Mouse (Mus musculus) forebrain, embryonic 16.5 days (tissue): ENCODE results near the gene Snx9. TPM values are rescaled to one million over a fixed set of nuclear protein-coding genes. Genes with fewer than 3 reads are reported as not detected.

Experiments used
- ATAC-seq: fragments of 200-750 bp; cut with Nextera tagmentation; 2 replicates; pipeline ENCODE4 v1.8.0; 2017; ENCODE audit warnings: mild to moderate bottlenecking, moderate library complexity
- H3K27ac ChIP-seq: fragments of 300-500 bp; sonication (generic); 2 replicates; pipeline ENCODE4 v1.5.1; 2014; ENCODE audit warnings: low read length, control low read depth
- H3K27me3 ChIP-seq: fragments of 300-500 bp; sonication (generic); replicated peaks from 2 replicates; pipeline ENCODE4 v1.6.1; 2014; ENCODE audit warnings: low read length; ENCODE audit not compliant: control insufficient read depth, insufficient read depth
- H3K36me3 ChIP-seq: fragments of 300-500 bp; sonication (generic); 2 replicates; pipeline ENCODE4 v1.6.1; 2014; ENCODE audit not compliant: control insufficient read depth, insufficient read depth
- H3K4me1 ChIP-seq: fragments of 300-500 bp; sonication (generic); replicated peaks from 2 replicates; pipeline ENCODE4 v1.6.1; 2014; ENCODE audit warnings: low read length; ENCODE audit not compliant: control insufficient read depth, insufficient read depth
- H3K4me2 ChIP-seq: fragments of 300-500 bp; sonication (generic); 2 replicates; pipeline ENCODE4 v1.6.1; 2014; ENCODE audit warnings: mild to moderate bottlenecking, low read length, control low read depth
- H3K4me3 ChIP-seq: fragments of 300-500 bp; sonication (generic); replicated peaks from 2 replicates; pipeline ENCODE4 v1.5.1; 2014; ENCODE audit warnings: mild to moderate bottlenecking, low read length, control low read depth
- H3K9ac ChIP-seq: fragments of 300-500 bp; sonication (generic); replicated peaks from 2 replicates; pipeline ENCODE4 v1.6.1; 2014; ENCODE audit warnings: low read depth, low read length, control low read depth
- H3K9me3 ChIP-seq: fragments of 300-500 bp; sonication (generic); 2 replicates; pipeline ENCODE4 v1.6.1; 2016; ENCODE audit warnings: low read length; ENCODE audit not compliant: control insufficient read depth
- WGBS: fragments of 180-500 bp; shearing (Covaris S2); extraction: QIAGEN DNeasy Blood & Tissue Kit; methylation state at CpG from one replicate; pipeline ENCODE4 v1.1.7; 2014; 5-methylcytosine and 5-hydroxymethylcytosine counted together
- polyA plus RNA-seq: library from polyadenylated mRNA; unstranded; fragments of >200 nt; fragmentation: Nextera tagmentation; extraction: Ambion mirVana; gene quantifications from 2 replicates; pipeline ENCODE4 v1.2.1, GENCODE M21; 2015

The Snx9 gene
- polyA plus RNA-seq, 1 experiment from 2014 or later = 4.5 TPM

- no peak for ATAC-seq
These were observed 13.1 kb upstream of the Snx9 start for GRCm38 (mm10) chr17:5827836-5828582.

GRCm38 (mm10) chr17:5828583-5828836 is 12.6 kb upstream of the Snx9 start:
- Histone ChIP-seq H3K4me2 (peak overlapping the region; percentile 49), H3K9ac (peak overlapping the region; percentile 48; the same call in 1 of the 2 replicates), H3K4me1 (peaks cover 6% of the 10 kb centered on the region), H3K27me3 (no peaks in the 10 kb centered on the region), H3K27ac (no peak overlapping the region), H3K9me3 (no peaks in the 10 kb centered on the region), H3K36me3 (no peaks in the 10 kb centered on the region), H3K4me3 (no peak overlapping the region)
- 8% methylated on average over 3 of the region's 3 CpGs for WGBS
- 0 out of 2 replicates have a peak, but pooled peaks have one; percentile 26 for ATAC-seq

More at GRCm38 (mm10) chr17:5827836-5828582, 13.1 kb upstream of the Snx9 start:
- peak overlapping the region; percentile 48 for H3K9ac ChIP-seq
- no peak overlapping the region for H3K27ac ChIP-seq
- no peaks in the 10 kb centered on the region for H3K9me3 ChIP-seq
- peak overlapping the region; percentile 29 for H3K4me3 ChIP-seq
- H3K4me1 ChIP-seq = peaks cover 6% of the 10 kb centered on the region
- H3K4me2 ChIP-seq = peak overlapping the region; percentile 49
- H3K36me3 ChIP-seq = no peaks in the 10 kb centered on the region
- H3K27me3 ChIP-seq = no peaks in the 10 kb centered on the region
- WGBS = 2% methylated on average over 14 of the region's 15 CpGs

GRCm38 (mm10) chr17:5828944-5829343 is 12.2 kb upstream of the Snx9 start:
- no peak overlapping the region for H3K27ac ChIP-seq
- H3K36me3 ChIP-seq = no peaks in the 10 kb centered on the region
- ATAC-seq = no peak
- 60% methylated on average over 3 of the region's 3 CpGs for WGBS
- H3K9ac ChIP-seq = no peak overlapping the region
- H3K4me1 ChIP-seq = peaks cover 6% of the 10 kb centered on the region
- H3K27me3 ChIP-seq = no peaks in the 10 kb centered on the region
- no peaks in the 10 kb centered on the region for H3K9me3 ChIP-seq
- H3K4me3 ChIP-seq = no peak overlapping the region
- H3K4me2 ChIP-seq = no peak overlapping the region

- H3K36me3 ChIP-seq = no peaks in the 10 kb centered on the region
- H3K4me1 ChIP-seq = peaks cover 6% of the 10 kb centered on the region
- H3K9ac ChIP-seq = no peak overlapping the region
- H3K27ac ChIP-seq = no peak overlapping the region
- H3K27me3 ChIP-seq = no peaks in the 10 kb centered on the region
- WGBS = 84% methylated on average over 3 of the region's 3 CpGs
- no peaks in the 10 kb centered on the region for H3K9me3 ChIP-seq
- ATAC-seq = no peak
- no peak overlapping the region for H3K4me3 ChIP-seq
- H3K4me2 ChIP-seq = no peak overlapping the region
These were observed 11.2 kb upstream of the Snx9 start for GRCm38 (mm10) chr17:5829930-5830329.

GRCm38 (mm10) chr17:5830382-5830781 is 10.7 kb upstream of the Snx9 start:
- H3K9me3 ChIP-seq = no peaks in the 10 kb centered on the region
- H3K4me2 ChIP-seq = no peak overlapping the region
- H3K27me3 ChIP-seq = no peaks in the 10 kb centered on the region
- ATAC-seq = no peak
- 89% methylated on average over 2 of the region's 2 CpGs for WGBS
- no peak overlapping the region for H3K27ac ChIP-seq
- H3K4me3 ChIP-seq = no peak overlapping the region
- no peak overlapping the region for H3K9ac ChIP-seq
- no peaks in the 10 kb centered on the region for H3K36me3 ChIP-seq
- peaks cover 6% of the 10 kb centered on the region for H3K4me1 ChIP-seq

GRCm38 (mm10) chr17:5830832-5831231 is 10.3 kb upstream of the Snx9 start:
- no peaks in the 10 kb centered on the region for H3K27me3 ChIP-seq
- H3K9me3 ChIP-seq = no peaks in the 10 kb centered on the region
- ATAC-seq = no peak
- no peaks in the 10 kb centered on the region for H3K36me3 ChIP-seq
- peaks cover 6% of the 10 kb centered on the region for H3K4me1 ChIP-seq
- no peak overlapping the region for H3K4me2 ChIP-seq
- no peak overlapping the region for H3K4me3 ChIP-seq
- H3K27ac ChIP-seq = no peak overlapping the region
- WGBS = 93% methylated on average over 5 of the region's 5 CpGs
- no peak overlapping the region for H3K9ac ChIP-seq

- Histone ChIP-seq H3K9me3 (no peaks in the 10 kb centered on the region), H3K4me3 (no peak overlapping the region), H3K27me3 (no peaks in the 10 kb centered on the region), H3K4me2 (no peak overlapping the region), H3K9ac (no peak overlapping the region), H3K27ac (no peak overlapping the region), H3K4me1 (peaks cover 6% of the 10 kb centered on the region), H3K36me3 (no peaks in the 10 kb centered on the region)
- WGBS = 87% methylated on average over 1 of the region's 1 CpGs
- no peak for ATAC-seq
These were observed 9.8 kb upstream of the Snx9 start for GRCm38 (mm10) chr17:5831257-5831806.

- Histone ChIP-seq H3K9me3 (no peaks in the 10 kb centered on the region), H3K4me3 (no peak overlapping the region), H3K27me3 (no peaks in the 10 kb centered on the region), H3K4me2 (no peak overlapping the region), H3K9ac (no peak overlapping the region), H3K36me3 (no peaks in the 10 kb centered on the region), H3K27ac (no peak overlapping the region), H3K4me1 (no peaks in the 10 kb centered on the region)
- no peak for ATAC-seq
- WGBS = 83% methylated on average over 3 of the region's 3 CpGs
These were observed 7.0 kb upstream of the Snx9 start for GRCm38 (mm10) chr17:5834166-5834565.

GRCm38 (mm10) chr17:5834798-5835328 is 6.3 kb upstream of the Snx9 start:
- H3K9ac ChIP-seq = no peak overlapping the region
- H3K4me2 ChIP-seq = no peak overlapping the region
- no peak overlapping the region for H3K4me3 ChIP-seq
- WGBS = 93% methylated on average over 3 of the region's 3 CpGs
- no peaks in the 10 kb centered on the region for H3K36me3 ChIP-seq
- H3K27me3 ChIP-seq = no peaks in the 10 kb centered on the region
- H3K4me1 ChIP-seq = no peaks in the 10 kb centered on the region
- ATAC-seq = no peak
- H3K9me3 ChIP-seq = no peaks in the 10 kb centered on the region
- H3K27ac ChIP-seq = no peak overlapping the region
